Mouse (Mus musculus) layer of hippocampus, adult 6 months (tissue): ENCODE measurements around the gene Ago4. TPM values are rescaled to one million over a fixed set of nuclear protein-coding genes. Genes with fewer than 3 reads are reported as not detected.

ENCODE experiments used
- long read RNA-seq, 2 experiments: library from polyadenylated mRNA; unstranded; transcript quantifications; one replicate each; pipeline ENCODE4 v2.0.0; 2019 to 2020
- microRNA-seq: library from miRNA; unstranded; fragments of <30 nt; microRNA quantifications from one replicate; pipeline ENCODE4 v1.2.0, GENCODE M21; 2020
- polyA plus RNA-seq: library from polyadenylated mRNA; unstranded; fragments of <200 nt; fragmentation: Nextera tagmentation; gene quantifications from 2 replicates; pipeline ENCODE4 v1.2.3, GENCODE M21; 2021

Gene Ago4
- polyA plus RNA-seq, result 0.65 TPM in 2 replicates
- long read RNA-seq, experiment 1, partial matches to known transcripts, result 1 of 2 reads
- long read RNA-seq, experiment 1, other reads (novel, unspliced or antisense), result 1 of 2 reads
- long read RNA-seq, experiment 2, full-length matches to known transcripts, result 2 of 13 reads
- long read RNA-seq, experiment 2, partial matches to known transcripts, result 3 of 13 reads
- long read RNA-seq, experiment 2, other reads (novel, unspliced or antisense), result 8 of 13 reads

DNA sequence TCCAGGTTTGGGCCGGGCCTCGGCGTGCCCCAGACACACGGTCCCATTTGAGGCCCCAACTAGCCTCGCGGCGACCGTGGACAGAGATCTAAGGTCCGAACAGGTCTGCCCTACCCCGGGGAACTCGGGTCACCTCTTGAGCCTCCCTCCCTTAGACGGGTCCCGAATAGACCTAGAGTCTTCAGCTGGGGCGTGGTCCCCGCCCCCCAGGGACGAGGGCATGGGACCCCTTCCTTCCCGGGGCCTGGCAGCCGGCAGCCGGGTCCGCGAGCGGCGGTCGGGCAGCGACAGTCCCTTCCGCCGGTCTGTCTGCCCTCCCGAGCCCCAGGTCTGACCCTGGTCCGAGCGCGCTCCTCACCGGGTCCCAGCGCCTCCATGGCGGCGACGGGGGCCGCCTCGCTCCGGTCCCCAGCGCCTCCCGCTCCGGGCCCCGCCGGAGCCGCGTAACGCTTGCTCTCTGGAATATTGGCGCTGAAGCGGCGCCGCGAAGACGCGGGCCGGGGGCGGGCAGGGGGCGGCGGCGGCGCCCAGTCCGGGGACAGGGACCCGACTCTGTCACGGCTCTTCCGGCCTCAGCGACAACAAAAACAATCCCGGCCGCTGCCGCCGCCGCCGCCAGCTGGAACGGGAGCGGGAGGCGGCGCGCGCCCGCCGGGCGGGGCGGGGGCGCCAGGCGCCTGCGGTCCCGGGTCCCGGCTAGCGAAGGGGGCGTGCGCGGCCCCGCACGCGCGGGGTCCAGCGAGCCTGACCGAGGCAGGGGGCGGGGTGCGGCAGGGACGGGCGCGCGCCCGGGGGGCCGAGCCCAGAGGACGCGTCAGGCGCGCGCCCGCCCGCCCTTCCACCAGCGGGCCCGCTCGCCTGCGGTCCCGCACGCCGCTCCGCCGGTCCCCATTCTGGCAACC lies at the start of gene Ago4:
Ago4 (minus strand) TSS at position 646 of the 902 bp plus-strand sequence.

DNA sequence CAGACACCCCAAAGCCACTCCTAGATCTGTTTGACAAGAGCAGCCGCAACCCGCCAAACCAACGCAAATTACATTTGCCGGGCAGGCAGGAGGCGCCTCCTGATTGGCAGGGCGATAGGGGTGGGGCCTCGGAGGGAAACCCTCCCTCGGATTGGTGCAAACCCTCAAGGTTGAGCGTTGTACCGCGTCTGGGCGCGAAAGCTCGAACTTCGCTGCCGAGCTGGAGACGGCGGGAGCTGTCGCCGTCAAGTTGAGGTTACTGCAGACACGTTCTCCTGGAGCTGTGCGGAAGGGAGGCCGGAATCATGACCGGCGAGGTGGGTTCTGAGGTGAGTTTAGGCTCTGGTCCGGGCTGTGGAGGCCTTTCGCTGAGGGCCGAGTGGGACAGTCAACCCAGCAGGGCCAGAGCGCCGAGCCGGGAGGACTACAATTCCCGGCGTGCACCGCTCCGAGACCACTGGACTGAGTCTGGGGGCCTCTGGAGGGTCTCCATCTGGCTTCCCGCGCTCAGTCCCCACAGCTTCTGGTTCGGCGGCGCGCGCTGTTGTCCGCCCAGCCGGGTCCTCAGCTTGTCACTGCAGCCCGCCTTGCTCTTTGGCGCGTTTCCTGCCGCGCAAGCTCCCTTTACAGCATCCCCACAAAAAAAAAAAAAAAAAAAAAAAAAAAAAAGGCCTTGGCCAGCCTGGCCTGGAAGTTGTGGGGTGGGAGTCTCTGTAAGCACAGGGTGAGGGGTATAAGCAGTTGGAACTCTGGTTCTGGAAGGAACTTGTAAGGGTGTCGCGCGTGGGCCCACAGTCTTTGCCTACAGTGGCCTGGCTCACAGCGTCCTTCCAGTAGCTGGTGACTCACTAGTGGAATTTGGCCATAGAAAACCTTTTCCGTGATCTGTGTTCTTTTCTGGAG lies 23.8 kb upstream of the Ago4 start, which contains the start of gene Clspn:
Clspn (plus strand) TSS at position 127 of the 903 bp plus-strand sequence.

DNA sequence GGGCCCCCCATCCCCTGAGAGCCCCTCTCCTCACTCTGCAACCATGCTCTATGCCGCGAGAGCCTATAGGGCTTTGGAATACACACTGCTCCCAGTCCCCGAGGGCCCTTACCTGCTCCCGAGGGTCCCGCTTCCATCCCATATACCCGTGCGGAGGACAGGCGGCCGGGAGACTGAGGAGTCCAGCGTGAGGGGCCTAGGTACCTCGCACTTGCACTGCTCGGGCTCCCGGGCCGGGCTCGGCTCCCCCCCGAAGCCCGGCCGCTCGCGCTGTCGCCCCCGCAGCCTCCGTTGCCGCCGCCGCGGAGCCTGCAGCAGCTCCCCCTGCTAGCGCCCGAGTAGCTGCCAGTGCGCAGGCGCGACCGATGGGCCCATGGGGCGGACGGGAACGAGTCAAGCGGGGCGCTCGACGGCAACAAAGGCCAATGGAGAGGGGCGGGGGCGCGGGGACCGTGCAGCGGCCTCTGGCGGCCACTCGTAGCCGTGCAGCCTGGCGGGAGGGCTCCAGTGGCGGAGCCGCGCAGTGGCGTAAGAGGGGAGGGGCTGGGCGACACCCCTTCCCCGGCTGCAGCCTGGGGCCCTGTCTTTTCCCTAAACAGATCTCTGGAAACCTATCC lies 64.9 kb downstream of the Ago4 start, which contains the start of gene Ago1:
Ago1 (minus strand) TSS at position 299 of the 617 bp plus-strand sequence.

Small RNA genes lying within 50 kb of the gene (microRNA-seq; reads per million reads assigned to microRNA genes)
- gene Mir7119, result not detected

Other genes with a start within 250 kb of the Ago4 start
- gene Col8a2, start 246.7 kb downstream of the Ago4 start, polyA plus RNA-seq, result 0.30 and 2.0 TPM in 2 replicates
- gene Adprhl2, start 211.8 kb downstream of the Ago4 start, polyA plus RNA-seq, result 20.2 and 22.4 TPM in 2 replicates
- gene Tekt2, start 207.8 kb downstream of the Ago4 start, polyA plus RNA-seq, result 0.24 and 0.63 TPM in 2 replicates
- 11.1 and 11.3 TPM in 2 replicates for gene Ago3, start 103.9 kb downstream of the Ago4 start, polyA plus RNA-seq
- gene Ago1, start 64.9 kb downstream of the Ago4 start, polyA plus RNA-seq, result 9.8 and 10.8 TPM in 2 replicates
- 0.30 and 0.34 TPM in 2 replicates for gene Clspn, start 23.5 kb upstream of the Ago4 start, polyA plus RNA-seq
- gene 5730409E04Rik, start 76.3 kb upstream of the Ago4 start, polyA plus RNA-seq, result 36.5 and 37.0 TPM in 2 replicates
- gene Psmb2, start 144.2 kb upstream of the Ago4 start, polyA plus RNA-seq, result 317 and 340 TPM in 2 replicates
- not detected in 2 replicates for gene Tfap2e, start 202.8 kb upstream of the Ago4 start, polyA plus RNA-seq
- 535 and 608 TPM in 2 replicates for gene Ncdn, start 220.0 kb upstream of the Ago4 start, polyA plus RNA-seq
- 21.1 and 32.6 TPM in 2 replicates for gene AU040320, start 220.1 kb upstream of the Ago4 start, polyA plus RNA-seq